Mouse (Mus musculus) layer of hippocampus, adult 18-20 months (tissue): ENCODE data around the gene Rc3h2. TPM values are rescaled to one million over a fixed set of nuclear protein-coding genes. Genes with fewer than 3 reads are reported as not detected.
A peak's percentile ranks its signal among the peaks of the same experiment; 100 is the strongest.

Experiments
- DNase-seq, 2 experiments: peaks; one replicate each; pipeline ENCODE4 v3.0.0; 2022; ENCODE audit warnings: low spot score in 2 of 2
- long read RNA-seq: library from polyadenylated mRNA; stranded (forward); transcript quantifications from one replicate; pipeline ENCODE4 v2.0.0, GENCODE M21; 2021
- total RNA-seq, 2 experiments: library from RNA; stranded (reverse); gene quantifications; 2 replicates each; pipeline ENCODE4 v1.2.3; 2021

Gene Rc3h2
- total RNA-seq: 10 to 100 TPM; 79.8 to 85.2 TPM
- long read RNA-seq, full-length matches to known transcripts: 2 of 11 reads
- long read RNA-seq, partial matches to known transcripts: 1 of 11 reads
- long read RNA-seq, other reads (novel, unspliced or antisense): 8 of 11 reads

DNA sequence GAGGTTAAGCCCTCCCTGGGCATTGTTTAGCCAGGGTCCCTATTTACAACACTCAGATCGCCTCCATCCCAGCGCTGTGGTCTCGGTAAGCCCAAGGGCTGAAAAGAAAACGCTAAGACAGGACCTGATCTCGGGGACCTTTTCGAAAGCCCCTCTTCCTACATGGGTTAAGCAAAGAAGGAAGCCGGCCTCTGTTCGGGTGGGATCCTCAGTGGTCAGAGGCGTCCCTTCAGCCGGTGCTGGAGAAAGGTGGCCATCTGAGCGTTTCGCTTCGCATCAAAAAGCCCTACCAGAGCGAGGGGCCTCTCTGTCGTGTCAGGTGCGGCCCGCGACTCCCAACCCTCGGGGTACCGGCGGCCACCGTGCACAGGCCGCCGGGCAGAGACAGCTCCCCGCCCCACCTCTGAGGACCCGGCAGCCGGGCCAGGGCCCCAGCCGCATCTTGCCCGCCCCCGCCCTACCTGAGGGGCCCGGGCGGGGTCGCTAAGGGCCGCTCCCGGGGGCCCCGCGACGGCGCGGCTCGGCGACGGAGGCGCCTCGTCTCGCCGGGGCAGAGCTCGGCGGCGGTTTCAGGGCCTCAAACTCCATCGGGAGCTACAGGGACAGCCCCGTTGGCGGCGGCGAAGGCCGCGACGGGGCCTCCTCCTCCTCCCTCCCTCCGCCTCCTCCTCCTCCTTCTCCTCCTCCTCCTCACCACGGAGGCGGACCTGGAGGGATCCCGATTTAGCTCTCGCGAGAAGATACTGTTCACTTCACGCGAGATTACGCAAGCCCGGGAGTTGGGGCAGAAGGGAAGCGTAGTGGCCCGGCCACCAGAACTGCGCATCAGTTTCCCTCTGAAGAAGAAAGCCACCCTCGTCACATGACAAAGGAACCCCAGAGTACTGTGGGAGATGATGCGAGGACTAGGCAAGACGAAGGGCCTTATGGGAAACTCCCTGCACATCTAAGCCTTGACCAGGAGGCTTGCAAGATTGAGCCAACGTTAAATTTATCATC, at the start of gene Rc3h2:
TSS of gene Rc3h2 (minus strand) at position 598 of the 999 bp plus-strand sequence.
- DNase-seq: peak; percentile 94 to 97

DNA sequence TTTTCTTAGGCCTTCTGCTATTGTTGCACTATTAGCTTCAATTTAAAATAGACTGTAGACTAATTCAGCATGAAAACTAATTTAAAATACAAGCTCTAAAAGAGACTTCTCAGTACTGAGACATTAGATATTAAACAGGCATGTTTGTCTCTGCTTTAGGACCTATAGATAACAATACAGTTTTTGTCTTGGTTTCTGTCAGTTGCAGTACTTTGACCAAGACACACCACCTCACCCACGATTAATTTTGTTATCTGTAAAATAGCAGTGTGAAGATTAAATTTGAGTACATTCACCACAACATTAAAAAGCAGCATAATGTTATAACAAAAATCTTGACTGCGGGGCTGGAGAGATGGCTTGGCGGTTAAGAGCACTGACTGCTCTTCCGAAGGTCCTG, 43.6 kb upstream of the Rc3h2 start:
- DNase-seq: no peak

DNA sequence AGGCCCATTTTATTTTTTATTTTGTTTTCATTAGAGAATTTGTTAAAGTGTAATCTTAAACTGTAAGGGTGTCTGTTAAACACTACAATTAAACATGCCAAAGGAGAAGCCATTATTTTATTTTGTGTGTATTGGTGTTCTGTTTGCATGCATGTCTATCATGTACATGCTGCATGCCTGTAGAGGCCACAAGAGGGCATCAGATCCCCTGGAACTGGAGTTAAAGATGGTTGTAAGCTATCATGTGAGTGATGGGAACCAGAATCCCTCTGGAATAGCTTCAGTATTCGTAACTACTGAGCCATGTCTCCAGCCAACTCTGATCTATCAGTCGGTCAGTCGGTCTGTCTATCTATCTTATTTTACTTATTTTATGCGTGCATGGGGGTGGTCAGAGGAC, 38.0 kb upstream of the Rc3h2 start:
- DNase-seq: no peak

DNA sequence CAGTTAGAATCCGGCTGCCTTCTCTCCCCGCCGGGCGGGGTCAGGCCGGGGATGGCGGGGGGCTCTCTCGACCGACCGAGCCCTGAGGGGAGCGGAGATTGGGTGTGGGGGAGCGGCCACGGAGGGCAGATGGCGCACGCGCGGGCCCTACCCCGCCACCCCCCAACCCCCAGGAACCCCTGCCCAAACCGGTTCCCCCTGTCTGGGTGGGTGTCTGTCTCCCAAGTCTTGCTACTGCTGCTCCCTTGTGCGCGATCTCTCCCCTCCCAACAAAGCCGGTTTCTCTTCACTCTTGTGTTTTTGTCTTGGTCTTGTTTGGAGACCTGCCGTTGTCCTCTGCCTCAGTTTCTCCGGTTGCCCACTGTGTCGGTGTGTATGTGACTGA, 29.7 kb upstream of the Rc3h2 start:
- DNase-seq: no peak

DNA sequence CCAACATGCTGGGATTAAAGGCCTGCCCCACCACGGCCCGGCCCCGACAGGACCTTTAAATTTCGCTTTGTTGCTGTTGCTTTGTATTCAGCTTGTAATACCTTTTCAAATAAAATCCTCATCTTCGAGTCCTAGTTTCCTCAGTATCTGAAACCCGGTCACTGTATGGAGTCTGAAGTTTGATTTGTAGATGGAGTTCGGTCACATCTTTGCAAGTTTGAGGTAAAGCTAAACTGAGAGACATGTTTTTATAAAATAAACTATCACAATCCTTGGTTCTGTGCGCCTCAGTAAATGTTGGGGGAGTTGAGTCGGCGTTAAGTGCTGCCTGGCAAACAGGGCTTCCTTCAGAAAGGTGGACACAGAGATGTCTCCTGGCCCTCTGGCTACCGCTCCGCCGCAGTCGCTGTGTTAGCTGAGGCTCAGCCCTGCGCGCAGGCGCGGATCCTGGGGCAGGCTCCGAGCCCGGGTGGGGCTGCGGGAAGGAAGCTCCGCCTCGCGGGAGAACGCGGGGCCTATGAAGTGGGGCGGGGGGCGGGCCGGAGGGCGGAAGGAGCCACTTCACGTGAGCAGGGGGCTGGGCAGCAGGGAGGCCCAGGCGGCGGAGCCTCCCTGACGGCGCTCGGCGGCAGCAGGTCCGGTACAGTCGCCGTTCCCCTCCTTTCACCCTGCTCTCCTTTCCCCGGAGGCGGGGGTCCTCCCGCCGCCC, 29.1 kb upstream of the Rc3h2 start:
- peak; percentile 90 to 93 for DNase-seq

DNA sequence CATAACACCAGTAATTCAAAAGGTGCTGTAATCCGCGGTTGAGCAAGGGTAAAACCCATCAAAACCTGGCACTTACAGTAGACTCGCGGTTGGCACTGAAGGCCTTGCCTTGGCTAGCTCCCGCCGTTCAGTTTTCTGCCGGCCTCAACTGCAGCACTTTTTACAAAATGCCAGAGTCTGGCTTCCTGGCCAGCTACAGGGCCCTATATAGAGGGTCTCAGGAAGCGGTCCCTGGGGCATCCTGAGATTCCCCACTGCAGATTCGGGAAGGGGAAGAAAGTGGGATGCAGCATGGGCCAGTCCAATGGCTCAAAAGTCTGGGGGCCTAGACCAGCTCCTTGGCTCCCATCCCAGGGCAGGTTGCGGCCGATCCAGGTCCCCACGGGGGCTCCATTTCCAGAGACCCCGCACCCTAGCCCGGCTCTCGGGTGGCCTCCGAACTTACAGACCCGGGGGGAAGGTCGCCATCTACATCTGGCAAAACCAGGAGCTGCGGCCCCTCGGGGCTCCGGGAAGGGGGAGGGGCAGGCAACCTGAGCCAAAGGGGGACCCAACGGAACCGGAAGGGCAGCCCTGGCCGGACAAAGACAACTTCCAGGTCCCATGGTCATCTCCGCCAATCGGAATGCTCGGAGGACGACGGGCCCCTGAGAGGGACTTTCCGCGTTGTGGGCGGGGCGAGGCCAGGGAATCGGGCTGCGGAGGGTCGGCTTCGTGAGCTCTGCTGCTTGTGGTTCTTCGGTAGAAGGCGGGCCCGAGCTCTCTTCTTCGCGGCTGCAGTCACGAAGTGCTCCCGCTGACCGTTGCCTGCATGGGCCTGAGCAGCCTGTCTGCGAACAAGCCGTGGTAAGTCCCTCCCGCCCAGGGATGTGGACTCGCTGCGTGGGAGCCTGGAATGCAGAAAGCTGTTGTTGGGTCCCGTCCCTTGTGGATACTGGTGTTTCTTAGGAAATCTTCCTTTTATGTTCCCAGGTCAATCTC, 20.2 kb upstream of the Rc3h2 start, which contains the start of the genes Zbtb26, Zbtb6 and Rabgap1:
TSS of gene Zbtb26 (minus strand) at position 525 of the 981 bp plus-strand sequence.
TSS of gene Zbtb6 (minus strand) at position 561 of the 981 bp plus-strand sequence.
TSS of gene Rabgap1 (plus strand) at position 669 of the 981 bp plus-strand sequence.
- DNase-seq: peak; percentile 96 to 97

DNA sequence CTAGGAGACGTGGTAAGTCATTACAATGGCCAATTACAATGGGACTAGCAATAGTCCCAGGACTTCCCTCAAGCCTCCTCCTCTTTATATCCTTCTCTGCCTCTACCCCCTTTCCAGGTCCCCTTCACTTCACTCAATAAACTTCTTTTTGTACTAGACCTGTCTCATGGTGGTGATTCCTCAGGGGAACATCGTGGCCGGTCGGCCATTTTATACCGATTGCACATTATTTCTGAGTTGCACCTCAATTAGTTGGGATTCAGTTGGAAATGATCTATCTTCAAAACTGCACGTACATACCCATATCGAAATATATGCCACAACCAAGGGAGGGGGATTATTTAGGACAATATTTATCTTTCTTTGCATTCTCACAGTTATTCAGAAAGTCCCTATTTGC, 8.9 kb upstream of the Rc3h2 start:
- DNase-seq: no peak

DNA sequence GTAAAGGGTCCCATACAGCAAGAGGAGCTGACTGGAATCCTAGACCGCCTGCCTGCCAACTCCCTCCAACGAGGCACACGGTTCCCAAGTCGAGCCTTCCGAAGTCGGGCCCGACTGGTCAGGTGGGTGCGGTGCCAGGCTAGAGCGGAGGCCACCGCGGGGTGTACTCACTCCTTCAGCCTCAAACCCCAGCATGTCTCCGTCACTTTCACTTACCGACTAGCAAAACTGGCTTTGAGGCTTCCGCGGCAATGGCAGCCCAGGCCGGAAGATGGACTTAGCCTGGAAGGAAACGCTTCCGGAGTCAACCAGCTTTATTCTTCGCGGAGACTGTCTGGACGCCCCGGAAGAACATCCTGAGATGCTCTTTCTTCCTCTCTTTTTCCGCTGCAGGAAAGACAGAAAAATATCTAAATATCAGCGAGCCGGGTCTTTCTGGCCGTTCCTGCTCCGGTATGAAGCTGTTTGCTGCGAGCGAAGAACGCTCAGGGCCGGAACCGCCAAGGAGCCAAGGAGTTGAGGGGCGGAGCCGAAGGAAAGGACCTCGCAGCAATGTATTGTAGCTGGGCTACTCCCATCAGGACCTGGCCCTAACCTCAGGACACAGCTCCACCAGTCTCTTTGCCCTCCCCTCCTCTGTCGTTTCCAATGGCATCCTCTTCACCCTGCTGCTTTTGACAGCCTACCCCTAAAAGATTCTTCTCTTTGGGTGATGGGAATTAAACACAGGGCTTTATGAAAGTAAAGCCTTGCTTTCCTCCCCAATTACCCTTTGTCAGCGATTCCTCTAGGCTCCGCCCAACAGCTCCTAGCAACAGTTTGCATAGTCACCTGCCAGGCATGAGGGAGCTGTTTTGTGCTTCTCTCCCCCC, 8.1 kb upstream of the Rc3h2 start:
- DNase-seq: peak; percentile 83 to 94

DNA sequence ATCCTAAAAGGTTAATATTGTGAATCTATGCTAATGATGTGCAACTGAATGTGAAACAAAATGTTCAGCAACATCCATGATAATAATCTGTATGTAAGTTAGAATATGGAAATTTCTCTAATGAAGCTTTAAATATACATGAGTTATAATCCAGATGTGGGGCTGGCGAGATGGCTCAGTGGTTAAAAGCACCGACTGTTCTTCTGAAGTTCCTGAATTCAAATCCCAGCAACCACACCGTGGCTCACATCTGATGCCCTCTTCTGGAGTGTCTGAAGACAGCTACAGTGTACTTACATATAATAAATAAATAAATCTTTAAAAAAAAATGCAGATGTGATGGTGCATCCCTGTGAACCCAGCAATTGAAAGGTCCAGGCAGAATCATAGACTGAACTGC, 968 bp upstream of the Rc3h2 start:
- DNase-seq: no peak

DNA sequence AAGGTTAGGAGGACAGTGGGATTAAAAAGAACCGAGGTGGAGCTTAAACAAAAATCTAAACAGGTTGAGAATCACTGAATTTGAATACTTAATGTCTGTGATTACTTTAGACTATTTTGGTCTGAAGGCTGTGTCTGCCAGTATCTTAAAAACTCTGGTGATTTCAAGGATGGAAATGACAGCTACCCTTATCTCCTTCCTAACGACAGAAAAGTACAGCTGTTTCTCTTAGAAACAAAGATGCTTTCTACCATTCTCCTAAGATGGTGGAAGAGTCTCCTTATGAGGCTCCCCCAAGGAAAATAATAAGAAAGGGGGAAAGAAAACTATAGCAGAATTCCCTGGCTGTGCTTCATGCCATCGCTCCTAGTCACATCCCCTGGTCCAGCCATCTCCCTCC, 800 bp downstream of the Rc3h2 start:
- DNase-seq: no peak

DNA sequence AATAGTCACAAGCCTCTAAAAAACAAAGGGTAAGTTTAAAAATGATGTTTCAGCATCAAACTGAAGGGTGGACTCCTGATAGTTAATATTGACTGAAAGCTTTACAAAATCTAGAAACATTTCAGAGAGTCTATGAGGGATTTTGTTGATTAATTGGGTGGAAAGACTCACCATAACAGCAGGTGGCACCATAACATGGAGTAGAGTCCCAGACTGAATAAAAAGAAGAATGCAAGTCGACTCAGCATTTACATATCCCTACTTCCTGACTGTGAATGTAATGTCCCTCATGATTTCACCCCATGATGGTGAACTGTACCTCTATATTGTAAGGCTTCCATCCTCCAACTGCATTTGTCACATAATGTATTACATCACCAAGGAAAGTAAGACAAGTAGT, 27.2 kb downstream of the Rc3h2 start:
- DNase-seq: no peak

DNA sequence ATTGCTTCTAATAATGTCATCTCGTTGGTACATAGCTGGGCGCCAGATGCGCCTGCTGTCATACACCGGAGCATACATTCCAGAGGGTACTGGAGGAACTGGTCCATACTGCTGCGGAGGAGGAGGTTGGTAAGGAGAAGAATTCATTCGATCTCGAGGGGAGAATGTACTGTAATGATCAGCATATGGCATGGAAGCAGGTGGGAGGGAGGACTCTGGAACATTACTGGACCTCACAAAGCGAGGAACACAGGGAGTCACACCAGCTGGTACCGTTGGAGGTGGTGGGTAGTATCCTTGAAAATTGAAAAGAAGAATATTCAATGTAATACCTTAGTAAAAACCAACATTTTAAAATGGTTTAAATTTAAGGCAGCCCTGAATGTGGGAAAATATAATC, 39.8 kb downstream of the Rc3h2 start:
- peak in 1 of 2 experiments; percentile 66 for DNase-seq

DNA sequence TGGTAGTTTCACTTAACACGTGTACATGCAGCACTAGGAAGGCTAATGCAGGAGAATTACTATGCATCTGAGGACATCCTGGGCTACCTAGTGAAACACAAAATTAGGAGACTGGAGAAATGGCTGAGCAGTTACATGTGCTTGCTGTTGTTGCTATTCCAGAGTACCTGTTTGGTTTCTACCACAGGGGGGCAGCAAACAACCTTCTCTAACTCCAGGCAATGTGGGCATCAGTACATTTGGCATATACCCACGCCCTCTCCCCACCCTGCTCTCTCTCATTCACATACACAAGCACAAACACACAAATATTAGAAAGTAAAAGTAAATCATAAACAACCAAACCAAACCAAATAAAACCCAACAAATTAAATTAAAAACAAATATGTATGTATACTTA, 42.5 kb downstream of the Rc3h2 start:
- DNase-seq: peak in 1 of 2 experiments; percentile 82

DNA sequence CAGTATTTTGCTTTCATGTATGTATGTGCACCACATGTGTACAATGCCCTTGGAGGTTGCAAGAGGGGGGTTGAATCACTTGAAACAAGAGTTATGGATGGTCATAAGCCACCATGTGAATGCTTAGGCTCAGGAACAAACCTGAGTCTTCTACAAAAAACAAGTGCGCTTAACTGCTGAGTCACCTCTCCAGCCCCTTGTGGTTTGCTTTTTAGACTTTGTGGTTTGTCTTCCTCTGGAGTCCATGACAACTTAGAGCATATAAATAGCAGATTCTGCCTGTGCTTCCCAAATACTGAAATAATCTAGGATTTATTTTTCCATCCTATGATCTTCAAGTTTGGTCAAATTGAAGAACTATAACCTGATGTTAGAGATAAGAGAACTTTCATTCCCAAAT, 46.7 kb downstream of the Rc3h2 start:
- no peak for DNase-seq

DNA sequence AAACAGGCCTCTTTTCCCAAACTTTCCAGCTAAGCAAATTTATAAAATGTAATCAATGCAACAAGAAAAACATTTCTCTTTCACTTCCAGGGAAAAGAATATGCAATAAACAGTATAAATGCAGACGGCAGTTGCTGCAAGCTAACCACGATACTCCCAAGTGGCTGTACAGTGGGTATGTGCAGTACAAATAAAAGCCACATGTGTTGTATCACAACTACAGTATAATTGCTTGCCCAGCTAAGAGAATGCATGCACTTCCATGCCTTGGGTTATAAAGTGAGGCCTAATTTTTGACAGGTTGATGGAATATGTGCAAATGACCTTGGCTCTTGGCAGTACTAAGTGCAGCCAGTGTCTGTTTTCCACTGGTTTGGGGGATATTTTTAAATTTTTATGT, 52.1 kb downstream of the Rc3h2 start:
- DNase-seq: no peak

DNA sequence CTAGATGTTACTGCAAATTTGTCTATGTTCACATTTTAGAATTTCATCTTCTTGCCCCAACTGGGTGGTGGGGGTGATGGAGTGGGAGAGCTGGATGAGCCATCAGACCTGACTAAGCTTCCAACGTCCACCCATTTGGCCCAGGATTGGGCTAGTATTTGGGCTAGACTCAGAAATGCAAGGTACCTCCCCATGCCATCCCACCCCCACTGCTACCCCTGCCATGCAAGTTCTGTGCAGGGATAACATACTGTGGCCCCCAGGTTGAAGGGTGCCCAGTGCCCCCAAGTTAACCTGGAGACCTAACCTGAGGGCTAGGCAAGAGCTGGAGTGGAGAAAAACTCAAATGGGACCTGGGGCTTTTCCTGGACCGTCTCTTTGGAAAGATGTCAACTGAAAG, 62.8 kb downstream of the Rc3h2 start:
- no peak for DNase-seq

DNA sequence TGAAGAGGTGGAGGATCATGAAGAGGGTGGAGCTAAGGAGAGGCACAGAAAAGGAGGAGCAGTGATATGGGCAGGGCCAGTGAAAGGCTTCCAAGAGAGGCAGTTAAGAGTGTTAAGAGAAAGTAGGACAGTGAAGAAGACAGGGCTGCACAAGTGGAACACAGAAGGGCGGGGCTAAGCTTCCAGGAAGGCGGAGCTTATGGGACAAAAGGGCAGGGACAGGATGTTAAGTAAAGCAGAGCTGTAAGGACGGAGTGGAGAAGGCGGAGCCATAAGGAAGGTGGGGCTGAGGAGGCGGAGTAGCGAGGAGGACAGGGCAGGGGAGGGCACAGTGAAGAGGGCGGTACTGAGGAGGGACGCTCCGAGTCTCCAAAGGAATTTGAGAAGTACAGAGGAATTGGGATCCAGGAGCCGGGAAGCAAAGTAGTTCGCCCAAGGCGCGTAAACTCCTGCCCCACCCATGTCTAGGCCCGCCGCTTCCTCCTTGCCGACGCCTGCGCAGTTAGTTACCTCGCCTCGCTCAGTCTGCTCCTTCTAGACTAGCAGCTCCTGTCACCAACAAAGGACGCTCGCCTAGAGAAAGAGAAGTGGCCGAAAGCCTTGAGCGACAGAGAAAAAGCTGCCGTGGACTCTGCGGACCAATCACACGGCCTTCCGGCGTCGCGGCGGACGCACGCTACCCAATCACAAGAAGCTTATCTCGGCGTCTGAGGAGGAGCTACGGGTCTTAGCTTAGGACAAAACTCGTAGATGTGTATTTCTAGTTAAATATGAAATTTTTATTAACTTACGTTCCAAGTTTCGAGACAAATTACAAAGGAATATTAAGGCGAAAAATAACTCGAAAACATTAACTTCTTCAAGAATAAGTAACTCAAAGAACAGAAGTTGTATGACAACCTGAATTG, 63.8 kb downstream of the Rc3h2 start, which contains the start of gene Pdcl:
TSS of gene Pdcl (minus strand) at position 700 of the 908 bp plus-strand sequence.
- peak; percentile 84 to 93 for DNase-seq

DNA sequence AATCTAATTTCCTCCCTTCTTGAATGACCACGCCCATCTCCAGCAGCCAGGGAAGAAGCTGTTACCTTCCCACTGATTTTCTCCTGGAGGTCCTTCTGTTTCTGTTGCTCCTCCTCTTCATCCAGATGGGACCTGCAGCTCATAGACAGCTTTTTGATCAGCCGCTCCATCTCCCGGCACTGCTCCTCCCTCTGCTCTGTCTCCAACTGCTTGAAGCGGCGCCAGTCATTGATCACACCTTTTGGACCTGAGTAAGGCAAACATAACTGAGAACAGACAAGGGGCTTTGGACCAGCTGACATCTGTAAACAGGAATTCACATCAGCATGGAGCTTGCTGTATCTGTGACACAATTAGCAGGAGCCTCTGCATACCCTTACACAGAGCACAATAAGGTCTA, 67.1 kb downstream of the Rc3h2 start:
- no peak for DNase-seq
